In the genomic region with DNA sequence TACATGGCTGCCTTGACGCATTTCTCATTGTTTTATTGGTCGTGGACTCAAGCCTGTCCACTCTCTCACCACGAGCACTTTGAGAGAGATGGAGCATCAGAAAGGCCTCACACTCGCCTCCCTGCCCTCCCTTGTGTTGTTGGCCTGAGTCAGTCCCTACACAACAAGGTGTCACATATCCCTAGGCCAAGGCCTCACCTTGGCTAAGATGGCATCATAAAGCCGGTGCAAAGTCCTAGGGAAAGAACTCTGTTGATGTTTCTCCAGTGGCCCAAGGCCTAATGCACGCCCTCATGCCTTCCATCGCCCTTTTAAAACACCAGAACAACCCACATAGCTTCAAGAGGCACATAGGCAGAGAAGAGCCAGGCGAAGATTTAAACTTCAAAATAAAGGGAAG, we compare ENCODE assay signal across 19 mouse cellular contexts. TPM values are rescaled to one million over a fixed set of nuclear protein-coding genes. Genes with fewer than 3 reads are reported as not detected.
A peak's percentile ranks its signal among the peaks of the same experiment; 100 is the strongest.
DNase-seq lines count a peak whose midpoint lies in the region; ATAC-seq and TF ChIP-seq lines count a peak whose summit lies in the region.
"Had no signal": no experiment of that assay in that cellular context is flagged by ENCODE, and none has a peak within 500 bp of the region (broad histone marks: within the 10 kb centered on the region; RNA-seq: fewer than 3 reads in every experiment).

No protein-coding gene starts in this region.

- no peak overlapping the region for H3K4me3 ChIP-seq in intestine, embryonic 16.5 days (ENCODE audit: low read length)
- no peak overlapping the region for H3K4me3 ChIP-seq in small intestine, adult 2 months (ENCODE audit: low read depth, low read length)
- H3K4me3 ChIP-seq: embryonic facial prominence, embryonic 10.5 days; embryonic facial prominence, embryonic 12.5 days; forebrain, embryonic 13.5 days; forebrain, embryonic 15.5 days had no signal

- TF ChIP-seq POLR2A in small intestine, adult 2 months (IDR thresholded peaks at IDR 0.05; ENCODE audit: low read depth, low read length) = no peak

- no peak overlapping the region for H3K27ac ChIP-seq in intestine, embryonic 16.5 days (ENCODE audit: low read length)
- peak overlapping the region; percentile 77 for H3K27ac ChIP-seq in small intestine, adult 2 months (ENCODE audit: insufficient read depth, low read depth, low read length)
- H3K27ac ChIP-seq: embryonic facial prominence, embryonic 10.5 days; embryonic facial prominence, embryonic 12.5 days; forebrain, embryonic 13.5 days; forebrain, embryonic 15.5 days had no signal

- TF ChIP-seq CTCF in small intestine, adult 2 months (IDR thresholded peaks at IDR 0.05; ENCODE audit: extremely low read depth, insufficient read length, insufficient replicate concordance, low read depth, low read length) = no peak

- 0 out of 2 replicates have a peak, but pooled peaks have one; percentile 16 for ATAC-seq in intestine, embryonic 16.5 days
- ATAC-seq: forebrain, embryonic 13.5 days; forebrain, embryonic 15.5 days had no signal

- no peak overlapping the region for H3K9ac ChIP-seq in intestine, embryonic 16.5 days (ENCODE audit: low read depth, low read length)
- H3K9ac ChIP-seq: embryonic facial prominence, embryonic 12.5 days; forebrain, embryonic 13.5 days; forebrain, embryonic 15.5 days had no signal

- peaks cover 11% of the 10 kb centered on the region for H3K4me1 ChIP-seq in intestine, embryonic 16.5 days (ENCODE audit: control insufficient read depth, insufficient read depth, low read length)
- H3K4me1 ChIP-seq in small intestine, adult 2 months (ENCODE audit: control insufficient read depth, insufficient read depth, insufficient read length, low read length) = peaks cover 39% of the 10 kb centered on the region

- H3K27me3 ChIP-seq in intestine, embryonic 16.5 days (replicated peaks; ENCODE audit: control insufficient read depth, insufficient read depth, low read length) = no peaks in the 10 kb centered on the region
- H3K27me3 ChIP-seq in small intestine, adult 2 months (ENCODE audit: control insufficient read depth, insufficient read depth, low read length) = no peaks in the 10 kb centered on the region
- H3K27me3 ChIP-seq: embryonic facial prominence, embryonic 12.5 days; forebrain, embryonic 13.5 days; forebrain, embryonic 15.5 days had no signal

- no peak overlapping the region for H3K4me2 ChIP-seq in intestine, embryonic 16.5 days (ENCODE audit: low read depth, low read length)
- H3K4me2 ChIP-seq: embryonic facial prominence, embryonic 12.5 days; forebrain, embryonic 13.5 days; forebrain, embryonic 15.5 days had no signal

- no peaks in the 10 kb centered on the region for H3K36me3 ChIP-seq in intestine, embryonic 16.5 days (ENCODE audit: control insufficient read depth, insufficient read depth, low read length)
- no peaks in the 10 kb centered on the region for H3K36me3 ChIP-seq in small intestine, adult 2 months (ENCODE audit: control insufficient read depth, insufficient read depth, low read length)
- H3K36me3 ChIP-seq: embryonic facial prominence, embryonic 10.5 days; embryonic facial prominence, embryonic 12.5 days; forebrain, embryonic 15.5 days had no signal

- DNase-seq in large intestine, adult 2 months (ENCODE audit: low read depth, low spot score) = peak; percentile 60
- DNase-seq in ovary, postnatal 10 days (ENCODE audit: low spot score) = no peak
- DNase-seq in lung, postnatal 4 days = no peak
- DNase-seq in right cerebral cortex, adult 18-20 months = no peak
- DNase-seq: adrenal gland, adult 2 months; adrenal gland, postnatal 10 days; adrenal gland, postnatal 25 days; cerebellum, adult 11 months; cerebellum, adult 18-20 months; cerebellum, adult 8-10 months; cerebellum, adult 9-11 months; cerebellum, postnatal 14 days; cerebellum, postnatal 36 days had no signal

- H3K9me3 ChIP-seq in intestine, embryonic 16.5 days (ENCODE audit: control insufficient read depth, low read length) = no peaks in the 10 kb centered on the region
- H3K9me3 ChIP-seq: embryonic facial prominence, embryonic 10.5 days; embryonic facial prominence, embryonic 12.5 days; forebrain, embryonic 13.5 days; forebrain, embryonic 15.5 days had no signal

- WGBS in intestine, embryonic 16.5 days = 73% methylated on average over 8 of the region's 8 CpGs
- 52% methylated on average over 8 of the region's 8 CpGs for WGBS in large intestine, adult 2 months
- WGBS in small intestine, adult 2 months = 73% methylated on average over 8 of the region's 8 CpGs

RNA-seq across cellular contexts. Expression of gene Mxi1, which starts 30.1 kb away (rescaled TPM):
- 10.3 and 12.9 TPM in 2 replicates for polyA plus RNA-seq in intestine, embryonic 16.5 days (2015; fragmentation: Nextera tagmentation; extraction: Ambion mirVana)
- 28.5 and 44.2 TPM in 2 replicates for polyA plus RNA-seq in large intestine, adult 2 months (2012; rRNA removed)
- polyA plus RNA-seq in small intestine, adult 2 months (2012; rRNA removed) = 30.7 and 66.0 TPM in 2 replicates
